Mouse (Mus musculus) Patski (cell line): Measurements from ENCODE around the gene Noxa1. TPM values are rescaled to one million over a fixed set of nuclear protein-coding genes. Genes with fewer than 3 reads are reported as not detected.

ENCODE experiments used
- ATAC-seq: fragments of 100-300 bp; one replicate; pipeline ENCODE4 v1.8.0; 2021
- CTCF ChIA-PET: fragments of 350-600 bp; sonication (Branson Sonifier 250); formaldehyde crosslinking; loops from one replicate; lab custom pipeline; 2022; ENCODE audit warnings: inconsistent platforms; lab: Charles Lee
- POLR2A ChIA-PET: fragments of 350-600 bp; sonication (Branson Sonifier 250); formaldehyde crosslinking; loops from one replicate; lab custom pipeline; 2022; ENCODE audit warnings: antibody characterized with exemption, inconsistent platforms; lab: Charles Lee
- DNase-seq: peaks from one replicate; pipeline ENCODE4 v3.0.0-alpha.2; 2011; ENCODE audit warnings: low read depth, low spot score
- H3K27me3 ChIP-seq: fragments of 371-371 bp; one replicate; pipeline ENCODE4 v1.5.1; 2021
- CTCF ChIP-seq: fragments of 100-300 bp; IDR thresholded peaks from one replicate; pipeline ENCODE4 v1.5.1; 2021
- in situ Hi-C: fragments of 300-500 bp; cut with MboI; formaldehyde crosslinking; loops from 3 replicates; pipeline ENCODE4 v1.11.1; 2018; ENCODE audit warnings: low pct_unique_long_range_greater_than_20kb, mixed read lengths
- polyA plus RNA-seq: library from polyadenylated mRNA; unstranded; gene quantifications from one replicate; pipeline ENCODE4 v1.2.3, GENCODE M21; 2021

Gene Noxa1
- polyA plus RNA-seq, 1 experiment from 2014 or later: not detected

GRCm38 (mm10) chr2:25098956-25099355 is 4.0 kb upstream of the Noxa1 start:
- POLR2A ChIA-PET: no interaction called here
- no peak for ATAC-seq
- H3K27me3 ChIP-seq: peaks cover 16% of the 10 kb centered on the region
- in situ Hi-C loops: no loop called here
- CTCF ChIA-PET: interaction anchor here (1.1 kb wide), 1 partner anchor 57 kb away, joined by 4 read pairs; no protein-coding TSS in a partner anchor
- peak; percentile 70 for TF ChIP-seq CTCF
- DNase-seq: no peak

DNA sequence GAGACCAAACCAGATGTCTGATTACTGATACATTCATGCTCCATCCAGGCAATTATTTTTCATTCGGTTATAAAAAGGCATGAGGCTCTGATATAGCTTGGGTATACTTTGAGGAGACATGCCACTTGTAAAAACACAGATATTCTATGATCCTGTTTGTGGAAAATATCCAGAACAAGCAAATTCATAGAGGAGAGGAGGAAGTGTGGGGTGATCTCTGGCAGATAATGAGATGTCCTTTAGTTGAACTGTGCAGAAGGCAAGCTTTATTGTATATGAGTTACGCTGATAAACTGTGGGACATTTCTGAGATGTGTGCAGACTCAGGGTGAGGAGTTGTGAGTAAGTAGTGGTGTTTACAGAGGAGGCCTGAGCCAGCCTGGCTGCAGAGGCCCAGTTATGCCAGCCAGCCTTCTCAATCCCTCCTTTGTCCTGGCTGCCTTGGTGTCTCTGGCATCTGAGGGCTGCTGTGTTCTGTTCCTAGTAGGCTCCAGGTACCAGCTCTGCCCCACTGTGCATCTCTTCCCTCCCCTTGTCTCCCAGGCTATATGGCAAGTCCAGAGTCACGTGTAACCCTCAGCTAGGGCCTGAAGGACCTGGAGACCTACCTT is 3.2 kb upstream of the Noxa1 start:
- in situ Hi-C loops: no loop called here
- no peak for ATAC-seq
- no peak for DNase-seq
- no peak for TF ChIP-seq CTCF
- peaks cover 20% of the 10 kb centered on the region for H3K27me3 ChIP-seq
- ChIA-PET POLR2A (no interaction called here), CTCF (no interaction called here)

GRCm38 (mm10) chr2:25094785-25095108 is 202 bp downstream of the Noxa1 start:
- no peak for TF ChIP-seq CTCF
- POLR2A ChIA-PET: no interaction called here

DNA sequence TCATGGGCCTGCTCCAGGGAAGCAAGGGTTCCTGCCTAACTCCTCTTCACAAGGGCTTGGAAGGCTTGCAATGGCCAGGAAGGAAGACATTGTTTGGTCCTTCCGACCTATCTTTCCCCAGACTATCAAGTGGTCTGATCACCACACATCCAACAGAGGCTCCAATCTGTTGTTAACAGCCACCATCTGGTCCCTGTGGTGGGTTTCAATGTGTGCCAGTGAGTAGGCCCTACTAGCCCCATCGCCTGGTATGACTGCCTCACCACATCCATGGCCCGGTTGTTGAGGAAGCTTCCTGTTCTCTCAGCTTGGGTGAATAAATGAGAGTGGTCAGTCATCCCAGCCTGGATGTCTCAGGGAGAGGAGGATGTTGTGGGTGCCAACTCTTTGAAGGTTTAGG is 6.3 kb downstream of the Noxa1 start:
- in situ Hi-C loops: no loop called here
- POLR2A ChIA-PET: no interaction called here
- H3K27me3 ChIP-seq: peaks cover 14% of the 10 kb centered on the region
- DNase-seq (no peak), ATAC-seq (no peak)
- no peak for TF ChIP-seq CTCF
- CTCF ChIA-PET: no interaction called here

More at GRCm38 (mm10) chr2:25094785-25095108, 202 bp downstream of the Noxa1 start:
- no peak for DNase-seq
- CTCF ChIA-PET: no interaction called here
- no peak for ATAC-seq
- H3K27me3 ChIP-seq: peaks cover 23% of the 10 kb centered on the region
- in situ Hi-C loops: no loop called here

DNA sequence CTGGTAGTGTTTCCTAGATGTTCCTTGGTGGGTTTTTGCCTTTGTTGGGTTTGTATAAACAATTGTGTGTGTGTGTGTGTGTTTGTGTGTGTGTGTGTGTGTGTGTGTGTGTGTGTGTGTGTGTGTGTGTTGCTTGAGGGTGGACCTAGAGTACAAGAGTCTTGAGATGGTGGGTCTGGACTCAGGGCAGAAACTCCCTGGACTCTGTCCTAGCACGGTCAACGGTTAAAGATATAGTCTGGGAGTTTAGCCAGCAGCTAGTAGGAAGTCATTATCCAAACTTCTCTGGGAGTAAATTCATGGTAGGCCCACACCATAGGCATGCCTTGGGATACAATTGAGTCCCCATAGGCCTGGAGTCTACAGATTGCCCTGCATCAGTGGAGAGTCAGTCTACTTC is 7.1 kb downstream of the Noxa1 start:
- no peak for DNase-seq
- ChIA-PET CTCF (interaction anchor here (1.6 kb wide), 1 partner anchor 8 kb away, joined by 4 read pairs; no protein-coding TSS in a partner anchor), POLR2A (no interaction called here)
- no peak for ATAC-seq
- in situ Hi-C loops: no loop called here
- TF ChIP-seq CTCF: no peak
- H3K27me3 ChIP-seq: peaks cover 15% of the 10 kb centered on the region

DNA sequence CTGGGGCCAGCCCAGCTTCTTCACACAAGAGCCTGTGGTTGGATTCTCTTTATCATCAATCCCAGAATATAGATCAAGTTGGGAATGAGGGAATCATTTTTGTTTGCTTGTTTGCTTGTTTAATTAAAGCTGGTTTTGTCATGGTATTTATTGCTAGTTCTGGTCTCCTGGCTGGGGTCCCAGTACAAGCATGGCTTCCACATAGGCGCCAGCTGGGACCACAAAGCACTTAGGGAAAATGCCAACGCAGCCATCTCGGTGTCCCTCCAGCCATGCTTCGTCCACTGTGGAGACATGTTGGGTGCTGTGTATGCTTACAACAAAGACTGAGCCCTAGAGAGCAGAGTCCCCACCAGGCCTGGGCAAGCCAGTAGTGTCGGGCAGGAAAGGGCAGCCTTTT is 9.4 kb downstream of the Noxa1 start:
- peaks cover 8% of the 10 kb centered on the region for H3K27me3 ChIP-seq
- ChIA-PET CTCF (interaction anchor here (1.1 kb wide), 1 partner anchor 38 kb away, joined by 3 read pairs; no protein-coding TSS in a partner anchor), POLR2A (no interaction called here)
- in situ Hi-C loops: no loop called here
- no peak for TF ChIP-seq CTCF
- DNase-seq (no peak), ATAC-seq (no peak)

DNA sequence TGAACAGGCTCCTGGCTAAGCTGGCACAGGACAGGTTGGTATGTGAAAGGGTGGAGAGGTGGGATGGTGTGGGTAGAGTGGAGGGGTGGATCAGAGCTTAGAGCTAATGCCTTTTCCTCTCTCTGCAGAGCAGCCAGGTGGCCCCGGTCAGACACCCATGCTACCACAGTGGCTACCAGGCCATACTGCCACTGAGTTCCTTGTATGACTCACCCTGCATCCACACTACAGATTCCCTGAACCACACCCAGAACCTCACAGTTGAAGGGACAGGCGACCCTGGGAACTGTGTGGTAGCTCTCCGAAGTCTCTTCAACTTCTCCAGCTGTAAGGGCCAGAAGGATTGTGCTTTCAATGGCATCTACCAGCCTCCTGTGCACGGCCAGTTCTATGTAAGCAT is 11.3 kb downstream of the Noxa1 start:
- peaks cover 8% of the 10 kb centered on the region for H3K27me3 ChIP-seq
- in situ Hi-C loops: no loop called here
- ATAC-seq (no peak), DNase-seq (no peak)
- ChIA-PET POLR2A (no interaction called here), CTCF (no interaction called here)
- no peak for TF ChIP-seq CTCF

GRCm38 (mm10) chr2:25080076-25080475 is 14.9 kb downstream of the Noxa1 start, which contains the start of gene Entpd8:
Entpd8 (plus strand) TSS chr2:25080304.
- TF ChIP-seq CTCF: no peak
- H3K27me3 ChIP-seq: peaks cover 8% of the 10 kb centered on the region
- ChIA-PET CTCF (no interaction called here), POLR2A (no interaction called here)
- no peak for ATAC-seq
- in situ Hi-C loops: no loop called here
- no peak for DNase-seq

DNA sequence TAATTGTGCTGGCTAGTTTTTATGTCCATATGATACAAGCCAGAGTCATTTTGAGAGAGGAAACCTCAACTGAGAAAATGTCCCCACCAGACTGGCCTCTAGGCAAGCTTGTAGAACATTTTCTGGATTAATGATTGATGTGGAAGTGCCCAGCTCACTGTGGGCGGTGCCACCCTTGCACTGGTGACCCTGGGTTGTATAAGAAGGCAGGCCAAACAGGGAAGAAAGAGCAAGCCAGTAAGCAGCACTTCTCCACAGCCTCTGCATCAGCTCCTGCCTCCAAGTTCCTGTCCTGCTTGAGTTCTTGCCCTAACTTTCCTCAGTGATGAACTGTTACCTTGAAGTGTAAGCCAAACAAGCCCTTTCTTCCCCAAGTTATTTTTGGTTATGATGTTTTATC is 16.0 kb downstream of the Noxa1 start:
- in situ Hi-C loops: no loop called here
- CTCF ChIA-PET: no interaction called here
- no peak for ATAC-seq
- DNase-seq: no peak
- POLR2A ChIA-PET: interaction anchor here (0.6 kb wide), 1 partner anchor 32 kb away, joined by 4 read pairs; no protein-coding TSS in a partner anchor
- no peak for TF ChIP-seq CTCF
- H3K27me3 ChIP-seq: peaks cover 8% of the 10 kb centered on the region

DNA sequence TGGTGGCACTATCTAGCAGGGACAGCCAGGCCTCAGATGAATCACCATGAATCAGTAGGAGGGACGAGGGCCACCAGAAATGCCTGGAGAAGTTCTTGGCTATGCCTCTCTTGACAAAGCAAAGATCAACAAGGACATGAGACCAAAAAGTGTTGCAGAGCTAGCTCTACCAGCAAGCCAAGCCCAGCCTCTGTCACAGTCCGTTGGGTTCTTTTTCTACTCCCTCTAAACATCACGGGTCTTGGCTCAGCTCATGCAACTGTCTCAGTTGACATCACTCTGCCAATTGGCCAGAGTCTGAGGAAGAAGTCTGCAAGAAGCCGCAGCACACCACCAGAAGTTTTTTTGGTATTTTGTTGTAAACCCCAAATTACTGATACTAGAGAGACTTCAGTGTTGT is 19.4 kb downstream of the Noxa1 start:
- in situ Hi-C loops: no loop called here

DNA sequence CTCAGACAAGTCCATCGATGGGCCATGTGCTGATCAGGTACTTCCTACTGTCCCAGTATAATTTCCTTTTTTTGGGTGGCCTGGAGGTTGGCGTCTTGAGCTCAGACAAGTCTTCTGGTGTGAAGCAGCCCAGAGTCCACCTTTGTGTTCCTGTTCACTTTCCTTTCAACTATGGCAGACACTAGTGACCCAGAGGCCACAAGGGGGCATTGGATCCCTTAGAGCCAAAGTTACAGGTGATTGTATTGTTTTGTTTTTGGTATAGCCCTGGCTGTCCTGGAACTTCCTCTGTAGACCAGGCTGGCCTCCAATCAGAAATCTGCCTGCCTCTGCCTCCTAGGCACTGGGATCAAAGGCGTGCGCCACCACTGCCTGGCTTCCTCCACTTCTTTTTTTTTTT is 22.6 kb downstream of the Noxa1 start:
- no peaks in the 10 kb centered on the region for H3K27me3 ChIP-seq
- TF ChIP-seq CTCF: no peak
- ChIA-PET CTCF (no interaction called here), POLR2A (no interaction called here)
- DNase-seq (no peak), ATAC-seq (no peak)
- in situ Hi-C loops: no loop called here

More for the DNA sequence above, 19.4 kb downstream of the Noxa1 start:
- no peaks in the 10 kb centered on the region for H3K27me3 ChIP-seq
- POLR2A ChIA-PET: interaction anchor here (0.6 kb wide), 1 partner anchor 8 kb away, joined by 3 read pairs; no protein-coding TSS in a partner anchor
- DNase-seq: no peak
- no peak for ATAC-seq
- CTCF ChIA-PET: no interaction called here
- no peak for TF ChIP-seq CTCF
